Mouse (Mus musculus): ENCODE results near the gene Plvap. TPM values are rescaled to one million over a fixed set of nuclear protein-coding genes. Genes with fewer than 3 reads are reported as not detected.

Plvap gene
- polyA plus RNA-seq (2012; fragmentation: generic; extraction: Trizol), result 1 to 10 TPM in 1 of 2 experiments, under 1 TPM in 1; 0.33 to 1.3 TPM

DNA sequence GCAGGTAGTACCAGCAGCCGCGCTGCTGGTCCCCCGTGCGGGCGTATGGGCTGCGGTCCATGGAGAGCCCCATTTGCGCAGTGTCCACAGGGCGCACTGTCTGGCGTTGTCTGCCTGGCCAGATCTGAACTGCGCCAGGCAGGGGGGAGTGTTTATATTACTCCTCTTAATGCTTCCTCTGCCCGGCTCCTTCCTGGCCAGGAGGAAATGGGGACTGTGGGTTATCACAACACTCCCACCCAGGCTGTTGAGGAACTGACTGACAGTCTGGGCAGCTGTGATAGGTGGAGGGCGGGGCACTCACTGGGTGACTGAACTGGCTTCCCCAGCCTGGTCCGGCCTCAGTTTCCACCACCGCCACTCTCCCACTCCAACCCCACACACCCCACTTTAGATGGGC lies at the start of gene Plvap:
TSS of gene Plvap (minus strand) at position 109 of the 400 bp plus-strand sequence.

GRCm38 (mm10) chr8:71558071-71558957 lies 46.8 kb upstream of the Plvap start, which contains the start of gene Tmem221:
Gene Tmem221 (minus strand): TSS chr8:71558871.

GRCm38 (mm10) chr8:71542632-71543343 lies 31.2 kb upstream of the Plvap start, which contains the start of gene Mvb12a:
Gene Mvb12a (plus strand): TSS chr8:71542922.

GRCm38 (mm10) chr8:71537028-71537867 lies 25.7 kb upstream of the Plvap start, which contains the start of gene Bst2:
Gene Bst2 (minus strand): TSS chr8:71537456.

GRCm38 (mm10) chr8:71525226-71526050 lies 13.9 kb upstream of the Plvap start, which contains the start of gene Ccdc194:
Gene Ccdc194 (minus strand): TSS chr8:71525711.

GRCm38 (mm10) chr8:71487691-71488445 lies 23.7 kb downstream of the Plvap start, which contains the start of gene Gtpbp3:
Gene Gtpbp3 (plus strand): TSS chr8:71488103.

DNA sequence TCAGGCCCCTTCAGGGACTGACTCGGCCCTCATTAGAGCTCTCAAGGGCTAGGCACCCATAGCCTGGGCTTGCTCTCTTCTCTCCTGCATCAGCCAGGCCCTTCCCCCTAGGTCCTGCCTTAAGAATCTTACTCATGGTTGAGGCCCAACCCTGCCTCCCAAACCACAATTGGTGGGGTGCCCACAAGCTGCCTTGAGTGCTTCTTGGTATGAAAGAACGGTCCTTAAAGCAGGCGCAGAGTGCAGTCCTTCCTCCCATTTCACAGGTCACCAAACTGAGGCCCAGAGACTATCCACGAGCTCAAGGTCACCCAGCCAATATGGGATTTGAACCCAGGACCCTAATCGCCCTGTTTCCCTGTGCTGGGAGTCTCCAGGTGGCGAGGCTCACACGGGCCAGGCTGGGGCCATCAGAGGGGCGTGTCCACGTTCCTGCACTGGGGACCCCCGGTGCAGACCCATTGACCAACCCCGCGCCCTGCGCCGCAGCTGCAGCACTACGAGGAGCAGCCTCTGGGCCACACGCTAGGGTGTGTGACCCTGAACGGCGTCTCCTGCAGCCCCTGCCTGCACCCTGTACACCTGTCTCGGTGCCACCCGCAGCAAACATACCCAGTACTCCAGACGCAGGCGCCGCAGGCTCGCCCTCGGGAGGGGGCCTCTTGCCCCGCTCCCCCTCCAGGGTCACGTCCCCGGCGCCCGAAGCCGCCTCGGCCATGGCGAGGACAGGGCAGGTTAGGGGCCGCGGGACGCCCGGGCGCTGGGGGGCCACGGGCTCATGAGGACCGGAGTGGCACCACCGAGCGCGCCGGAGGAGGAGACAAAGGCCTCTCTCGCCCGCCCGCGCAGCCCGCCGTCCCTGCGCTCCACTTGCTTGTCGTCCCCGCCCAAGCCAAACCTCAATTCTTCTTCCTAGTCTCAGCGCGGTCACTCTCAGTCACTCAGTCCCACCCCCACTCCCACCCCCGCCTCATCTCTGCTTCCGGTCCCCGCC lies 26.1 kb downstream of the Plvap start, which contains the start of gene Ano8:
TSS of gene Ano8 (minus strand) at position 822 of the 994 bp plus-strand sequence.

DNA sequence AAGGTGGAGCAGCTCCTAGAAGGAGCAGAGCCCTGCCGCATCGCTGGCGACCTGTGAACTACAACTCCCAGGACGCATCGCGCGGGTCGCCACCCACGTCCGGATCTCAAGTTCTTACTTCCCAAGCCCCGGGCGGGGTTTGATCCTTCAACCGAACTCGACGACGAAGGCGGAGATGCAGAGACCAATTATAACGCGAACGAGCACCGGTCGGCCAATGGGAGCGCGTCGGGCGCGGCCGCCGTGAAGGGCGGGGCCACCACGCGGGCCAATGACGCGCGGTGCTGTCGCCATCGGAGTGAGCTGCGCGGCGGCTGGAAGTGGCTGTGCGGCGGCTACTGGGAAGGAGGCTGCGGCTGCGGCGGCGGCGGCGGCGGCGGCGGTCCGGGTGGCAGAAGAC lies 42.6 kb downstream of the Plvap start, which contains the start of gene Dda1:
TSS of gene Dda1 (plus strand) at position 284 of the 400 bp plus-strand sequence.

DNA sequence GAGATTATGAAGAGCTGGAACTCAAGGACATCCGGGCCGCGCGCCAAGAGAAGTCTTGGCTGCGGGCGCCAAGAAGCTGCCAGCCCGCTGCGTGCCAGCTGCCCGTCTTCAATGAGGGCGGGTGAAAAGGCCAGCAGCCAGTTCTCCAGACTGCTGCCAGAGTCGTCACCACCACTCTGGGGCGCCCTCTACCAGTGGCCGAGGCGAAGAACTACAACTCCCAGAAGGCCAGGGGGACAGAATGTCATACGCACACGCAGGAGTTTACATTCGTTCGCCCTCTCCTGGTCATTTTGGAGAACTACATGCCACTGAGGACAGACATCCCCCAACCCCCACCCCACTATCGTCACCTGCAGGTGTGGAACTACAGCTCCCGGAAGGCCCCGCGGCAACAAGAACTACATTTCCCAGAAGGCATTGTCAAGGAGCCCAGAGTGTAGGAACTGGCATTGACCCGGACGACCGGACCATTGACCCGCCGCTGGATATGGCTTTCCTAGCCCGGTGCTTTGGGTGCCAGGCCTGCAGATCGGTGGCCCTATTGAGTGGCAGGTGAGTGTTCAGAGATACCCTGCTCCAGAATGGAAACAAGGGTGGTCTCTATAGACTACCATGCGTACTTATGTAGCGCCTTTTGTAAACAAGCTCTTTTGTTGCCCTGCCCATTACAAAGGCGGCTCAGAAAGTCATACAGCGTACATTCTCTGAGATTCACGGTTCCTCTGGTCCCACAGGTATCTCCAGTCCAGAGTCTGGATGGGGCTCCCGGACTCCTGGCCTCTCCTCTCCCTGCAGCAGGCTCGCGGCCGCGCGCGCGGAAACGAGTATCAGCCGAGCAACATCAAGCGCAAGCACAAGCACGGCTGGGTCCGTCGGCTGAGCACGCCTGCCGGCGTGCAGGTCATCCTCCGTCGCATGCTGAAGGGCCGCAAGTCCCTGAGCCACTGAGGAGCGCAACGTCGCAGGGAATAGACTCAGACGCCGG lies 46.7 kb downstream of the Plvap start, which contains the start of gene Mrpl34:
TSS of gene Mrpl34 (plus strand) at position 447 of the 988 bp plus-strand sequence.

DNA sequence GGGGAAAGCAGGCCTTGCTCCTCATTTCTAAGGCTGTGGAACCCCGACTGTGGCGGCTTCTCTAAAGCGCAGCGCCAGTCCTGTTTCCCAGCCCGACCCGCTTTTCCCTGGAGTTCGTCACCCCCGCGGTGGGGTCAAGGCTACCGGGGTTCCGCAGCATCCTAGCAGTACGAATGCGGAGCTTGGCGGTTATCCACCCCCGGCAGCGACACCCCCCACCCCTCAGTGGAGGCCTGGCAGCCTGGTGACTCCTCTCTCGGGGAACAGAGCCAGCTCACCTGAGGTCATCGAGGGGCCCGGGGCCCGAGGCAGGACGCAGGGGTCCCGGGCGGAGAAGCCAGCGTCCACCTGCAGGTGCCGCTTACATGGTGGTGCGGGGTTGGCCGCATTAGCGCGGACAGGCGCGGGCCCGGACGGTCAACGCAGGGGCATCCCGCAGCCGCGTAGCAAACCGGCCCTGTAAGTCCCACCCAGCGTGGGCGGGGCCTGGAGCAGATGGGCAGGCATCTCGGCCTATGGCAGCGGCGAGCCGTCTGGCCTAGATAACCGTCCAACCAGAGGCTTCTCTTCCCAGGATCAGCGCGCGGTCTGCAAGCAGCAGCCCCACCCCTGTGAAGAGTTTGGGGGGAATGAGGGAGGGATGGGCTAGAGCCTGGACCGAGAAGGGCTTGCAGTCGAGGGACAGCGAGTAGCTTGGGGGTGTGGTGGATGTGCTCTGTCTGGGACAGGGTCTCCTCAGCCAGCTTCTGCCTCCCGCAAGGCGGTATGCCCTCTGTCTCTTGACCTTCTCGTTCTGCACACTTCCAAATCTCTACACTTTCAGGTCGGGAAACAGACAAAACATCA lies 48.1 kb downstream of the Plvap start, which contains the start of gene Abhd8:
TSS of gene Abhd8 (minus strand) at position 468 of the 846 bp plus-strand sequence.

Other genes starting within 250 kb of the Plvap start
- 10 to 100 TPM; 16.6 to 39.5 TPM for gene Myo9b, start 239.0 kb downstream of the Plvap start, polyA plus RNA-seq (2012; fragmentation: generic; extraction: Trizol)
- gene Haus8, start 238.8 kb downstream of the Plvap start, polyA plus RNA-seq (2012; fragmentation: generic; extraction: Trizol), result 10 to 100 TPM; 22.8 to 26.1 TPM
- gene Use1, start 144.9 kb downstream of the Plvap start, polyA plus RNA-seq (2012; fragmentation: generic; extraction: Trizol), result 100 to 1,000 TPM; 189 to 219 TPM
- 10 to 100 TPM; 22.1 to 26.8 TPM for gene Ocel1, start 140.5 kb downstream of the Plvap start, polyA plus RNA-seq (2012; fragmentation: generic; extraction: Trizol)
- 10 to 100 TPM; 49.2 to 58.0 TPM for gene Nr2f6, start 129.8 kb downstream of the Plvap start, polyA plus RNA-seq (2012; fragmentation: generic; extraction: Trizol)
- gene Ushbp1, start 116.0 kb downstream of the Plvap start, polyA plus RNA-seq (2012; fragmentation: generic; extraction: Trizol), result under 1 TPM in 1 of 2 experiments, not detected in 1; 0.08 TPM
- 100 to 1,000 TPM; 111 to 146 TPM for gene Babam1, start 114.9 kb downstream of the Plvap start, polyA plus RNA-seq (2012; fragmentation: generic; extraction: Trizol)
- gene Ankle1, start 105.7 kb downstream of the Plvap start, polyA plus RNA-seq (2012; fragmentation: generic; extraction: Trizol), result 10 to 100 TPM in 1 of 2 experiments, 1 to 10 TPM in 1; 5.8 to 17.1 TPM
- 100 to 1,000 TPM in 1 of 2 experiments, 10 to 100 TPM in 1; 62.4 to 135 TPM for gene Abhd8, start 48.1 kb downstream of the Plvap start, polyA plus RNA-seq (2012; fragmentation: generic; extraction: Trizol)
- 100 to 1,000 TPM in 1 of 2 experiments, 10 to 100 TPM in 1; 85.2 to 111 TPM for gene Mrpl34, start 46.8 kb downstream of the Plvap start, polyA plus RNA-seq (2012; fragmentation: generic; extraction: Trizol)
- 10 to 100 TPM; 60.9 to 90.0 TPM for gene Dda1, start 42.6 kb downstream of the Plvap start, polyA plus RNA-seq (2012; fragmentation: generic; extraction: Trizol)
- gene Ano8, start 25.8 kb downstream of the Plvap start, polyA plus RNA-seq (2012; fragmentation: generic; extraction: Trizol), result 10 to 100 TPM in 1 of 2 experiments, 1 to 10 TPM in 1; 4.6 to 25.7 TPM
- gene Gtpbp3, start 23.6 kb downstream of the Plvap start, polyA plus RNA-seq (2012; fragmentation: generic; extraction: Trizol), result 10 to 100 TPM; 16.4 to 24.2 TPM
- gene Ccdc194, start 14.0 kb upstream of the Plvap start, polyA plus RNA-seq (2012; fragmentation: generic; extraction: Trizol), result under 1 TPM; 0.01 to 0.32 TPM
- gene Bst2, start 25.7 kb upstream of the Plvap start, polyA plus RNA-seq (2012; fragmentation: generic; extraction: Trizol), result 10 to 100 TPM; 11.1 to 98.6 TPM
- 100 to 1,000 TPM; 101 to 142 TPM for gene Mvb12a, start 31.2 kb upstream of the Plvap start, polyA plus RNA-seq (2012; fragmentation: generic; extraction: Trizol)
- not detected for gene Tmem221, start 47.1 kb upstream of the Plvap start, polyA plus RNA-seq (2012; fragmentation: generic; extraction: Trizol)
- under 1 TPM in 1 of 2 experiments, not detected in 1; 0.04 TPM for gene Nxnl1, start 54.8 kb upstream of the Plvap start, polyA plus RNA-seq (2012; fragmentation: generic; extraction: Trizol)
- gene Slc27a1, start 57.1 kb upstream of the Plvap start, polyA plus RNA-seq (2012; fragmentation: generic; extraction: Trizol), result 10 to 100 TPM; 10.5 to 16.2 TPM
- 100 to 1,000 TPM; 229 to 539 TPM for gene Pgls, start 80.4 kb upstream of the Plvap start, polyA plus RNA-seq (2012; fragmentation: generic; extraction: Trizol)
- gene Fam129c, start 85.9 kb upstream of the Plvap start, polyA plus RNA-seq (2012; fragmentation: generic; extraction: Trizol), result 1 to 10 TPM in 1 of 2 experiments, under 1 TPM in 1; 0.47 to 4.4 TPM
- 10 to 100 TPM; 23.2 to 50.3 TPM for gene Colgalt1, start 99.2 kb upstream of the Plvap start, polyA plus RNA-seq (2012; fragmentation: generic; extraction: Trizol)
- gene Unc13a, start 160.0 kb upstream of the Plvap start, polyA plus RNA-seq (2012; fragmentation: generic; extraction: Trizol), result under 1 TPM; 0.51 to 0.96 TPM
- gene Jak3, start 164.5 kb upstream of the Plvap start, polyA plus RNA-seq (2012; fragmentation: generic; extraction: Trizol), result 1 to 10 TPM; 1.3 to 4.2 TPM
- 1 to 10 TPM in 1 of 2 experiments, under 1 TPM in 1; 0.28 to 2.8 TPM for gene Insl3, start 177.5 kb upstream of the Plvap start, polyA plus RNA-seq (2012; fragmentation: generic; extraction: Trizol)
- not detected for gene B3gnt3, start 190.0 kb upstream of the Plvap start, polyA plus RNA-seq (2012; fragmentation: generic; extraction: Trizol)
- under 1 TPM in 1 of 2 experiments, not detected in 1; 0.01 TPM for gene Fcho1, start 214.0 kb upstream of the Plvap start, polyA plus RNA-seq (2012; fragmentation: generic; extraction: Trizol)

All from C3H10T1/2 (cell line).